Mouse (Mus musculus): ENCODE measurements around the gene Ilf3.

GRCm38 (mm10) chr9:21318792-21319191 is 48.9 kb upstream of the Ilf3 start:
- TF ChIP-seq CTCF (IDR thresholded peaks at IDR 0.05; ENCODE audit: borderline replicate concordance, control insufficient read depth, extremely low read depth, insufficient read depth, low read length, poor library complexity) (no peak), POLR2A (IDR thresholded peaks at IDR 0.05; ENCODE audit: control insufficient read depth, extremely low read depth, insufficient read depth, low read length, poor library complexity) (no peak)

Data from thymus, adult 2 months (tissue).